Mouse (Mus musculus): ENCODE measurements around the gene Frs2. TPM values are rescaled to one million over a fixed set of nuclear protein-coding genes. Genes with fewer than 3 reads are reported as not detected.
A peak's percentile ranks its signal among the peaks of the same experiment; 100 is the strongest.

Gene Frs2
- polyA plus RNA-seq, 1 experiment from 2014 or later = 21.4 TPM

DNA sequence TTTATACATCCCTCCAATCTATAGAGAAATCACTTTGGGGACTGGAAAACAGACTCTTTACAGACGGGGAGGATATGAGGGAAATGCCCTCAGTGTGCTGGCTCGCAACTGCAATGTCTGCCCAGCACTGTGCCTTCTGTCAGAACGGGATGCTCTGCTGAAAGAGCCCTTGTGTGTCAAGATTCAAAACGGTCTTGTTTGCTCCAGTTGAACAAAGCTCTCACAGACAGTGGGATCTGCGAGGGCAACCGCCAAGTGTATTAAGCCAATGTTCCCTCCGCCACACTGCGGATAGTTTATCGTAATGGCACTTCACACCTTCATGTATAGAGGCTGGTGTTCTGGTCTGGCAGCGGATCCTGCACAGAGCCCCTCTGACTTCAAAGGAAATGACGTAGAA lies 14.3 kb upstream of the Frs2 start:
- Histone ChIP-seq H3K9me3 (no peaks in the 10 kb centered on the region), H3K27me3 (ENCODE audit: insufficient read depth, poor library complexity, severe bottlenecking) (no peaks in the 10 kb centered on the region), H3K36me3 (no peaks in the 10 kb centered on the region), H3K4me1 (replicated peaks) (no peaks in the 10 kb centered on the region), H3K27ac (no peak overlapping the region), H3K4me3 (no peak overlapping the region)
- DNase-seq (ENCODE audit: low spot score) = no peak
- 71% methylated on average over 11 of the region's 11 CpGs for WGBS

- H3K27me3 ChIP-seq (ENCODE audit: insufficient read depth, poor library complexity, severe bottlenecking) = no peaks in the 10 kb centered on the region
- no peaks in the 10 kb centered on the region for H3K4me1 ChIP-seq (replicated peaks)
- H3K27ac ChIP-seq = no peak overlapping the region
- H3K36me3 ChIP-seq = no peaks in the 10 kb centered on the region
- whole genome bisulfite sequencing = 87% methylated on average over 11 of the region's 11 CpGs
- no peak for DNase-seq (ENCODE audit: low spot score)
- H3K9me3 ChIP-seq = no peaks in the 10 kb centered on the region
- no peak overlapping the region for H3K4me3 ChIP-seq
Measured at GRCm38 (mm10) chr10:117160099-117160498, 11.8 kb upstream of the Frs2 start.

GRCm38 (mm10) chr10:117152247-117152646 lies 3.9 kb upstream of the Frs2 start:
- Histone ChIP-seq H3K27me3 (ENCODE audit: insufficient read depth, poor library complexity, severe bottlenecking) (peaks cover 29% of the 10 kb centered on the region), H3K4me3 (no peak overlapping the region), H3K36me3 (no peaks in the 10 kb centered on the region), H3K4me1 (replicated peaks) (peaks cover 44% of the 10 kb centered on the region), H3K9me3 (no peaks in the 10 kb centered on the region), H3K27ac (peak overlapping the region; percentile 67)
- whole genome bisulfite sequencing = 11% methylated on average over 7 of the region's 7 CpGs
- DNase-seq (ENCODE audit: low spot score) = peak; percentile 11

GRCm38 (mm10) chr10:117151676-117152075 lies 3.3 kb upstream of the Frs2 start:
- Histone ChIP-seq H3K36me3 (no peaks in the 10 kb centered on the region), H3K4me3 (no peak overlapping the region), H3K27ac (no peak overlapping the region), H3K9me3 (no peaks in the 10 kb centered on the region), H3K27me3 (ENCODE audit: insufficient read depth, poor library complexity, severe bottlenecking) (peaks cover 29% of the 10 kb centered on the region), H3K4me1 (replicated peaks) (peaks cover 48% of the 10 kb centered on the region)
- no peak for DNase-seq (ENCODE audit: low spot score)
- WGBS = 43% methylated on average over 4 of the region's 4 CpGs

DNA sequence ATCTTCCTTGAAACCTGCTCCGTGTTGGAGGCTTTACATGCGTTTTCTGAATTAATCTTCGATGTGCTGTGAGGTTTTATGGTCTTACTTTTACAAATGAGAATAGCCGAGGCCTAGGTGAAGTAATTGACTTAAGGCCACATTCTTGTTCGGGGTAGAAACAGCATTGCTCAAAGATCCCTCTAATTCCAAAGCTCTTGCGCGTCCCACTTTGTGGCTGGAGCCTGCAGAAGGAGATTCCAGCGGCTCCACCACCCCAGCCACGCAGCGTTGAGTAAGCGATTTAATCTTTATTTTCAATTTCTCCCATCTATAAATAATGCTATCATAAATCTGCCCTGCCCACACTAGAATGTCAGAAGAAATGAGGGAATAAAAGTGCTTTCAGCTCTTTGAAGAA lies 2.9 kb upstream of the Frs2 start:
- Histone ChIP-seq H3K36me3 (no peaks in the 10 kb centered on the region), H3K27me3 (ENCODE audit: insufficient read depth, poor library complexity, severe bottlenecking) (peaks cover 29% of the 10 kb centered on the region), H3K9me3 (no peaks in the 10 kb centered on the region), H3K27ac (no peak overlapping the region), H3K4me3 (no peak overlapping the region), H3K4me1 (replicated peaks) (peaks cover 53% of the 10 kb centered on the region)
- 10% methylated on average over 11 of the region's 11 CpGs for WGBS
- DNase-seq (ENCODE audit: low spot score) = no peak

- H3K27me3 ChIP-seq (ENCODE audit: insufficient read depth, poor library complexity, severe bottlenecking) = peaks cover 29% of the 10 kb centered on the region
- no peak overlapping the region for H3K27ac ChIP-seq
- no peaks in the 10 kb centered on the region for H3K9me3 ChIP-seq
- 0 out of 2 replicates have a peak overlapping the region, but pooled peaks have one; percentile 97 for H3K4me3 ChIP-seq
- peaks cover 56% of the 10 kb centered on the region for H3K4me1 ChIP-seq (replicated peaks)
- H3K36me3 ChIP-seq = no peaks in the 10 kb centered on the region
- WGBS = 13% methylated on average over 10 of the region's 10 CpGs
- peak; percentile 18 for DNase-seq (ENCODE audit: low spot score)
Measured at GRCm38 (mm10) chr10:117150764-117151163, 2.4 kb upstream of the Frs2 start.

DNA sequence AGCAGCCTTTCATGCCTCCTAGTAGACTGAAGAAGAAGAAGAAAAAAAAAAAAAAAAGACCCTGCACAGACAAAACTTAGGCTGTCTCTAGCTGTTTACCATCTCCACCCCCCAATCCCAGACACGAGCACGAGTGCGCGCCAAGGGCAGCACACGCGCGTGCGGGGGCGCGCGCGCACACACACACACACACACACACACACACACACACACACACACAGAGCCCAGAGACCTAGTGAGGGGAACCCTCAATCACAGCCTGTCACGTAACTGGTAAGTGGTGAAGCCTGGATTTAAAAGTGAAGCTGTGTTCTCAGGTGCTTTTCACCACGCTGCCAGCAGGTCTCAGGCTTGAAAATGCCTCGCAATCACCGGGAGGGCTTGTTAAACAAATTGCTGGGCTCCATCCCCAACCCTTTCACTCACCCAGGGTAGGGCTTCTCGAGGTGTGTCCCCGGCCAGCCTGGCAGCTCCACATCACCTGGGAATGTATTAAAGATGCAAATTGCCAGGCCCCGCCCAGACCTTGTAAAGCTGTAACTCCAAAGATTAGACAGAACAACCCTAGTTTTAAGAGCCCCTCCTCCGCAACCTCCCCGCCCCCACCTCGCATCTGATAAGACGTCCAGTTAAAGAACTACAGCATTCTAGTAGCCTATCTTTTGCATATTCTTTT lies 1.7 kb upstream of the Frs2 start:
- Histone ChIP-seq H3K27me3 (ENCODE audit: insufficient read depth, poor library complexity, severe bottlenecking) (peaks cover 29% of the 10 kb centered on the region), H3K9me3 (no peaks in the 10 kb centered on the region), H3K27ac (peak overlapping the region; percentile 64), H3K4me3 (peak overlapping the region; percentile 97), H3K36me3 (no peaks in the 10 kb centered on the region), H3K4me1 (replicated peaks) (peaks cover 61% of the 10 kb centered on the region)
- DNase-seq (ENCODE audit: low spot score) = peak; percentile 39
- under 1% methylated on average over 23 of the region's 23 CpGs for WGBS

- H3K4me1 ChIP-seq (replicated peaks) = peaks cover 61% of the 10 kb centered on the region
- no peak for DNase-seq (ENCODE audit: low spot score)
- no peak overlapping the region for H3K27ac ChIP-seq
- WGBS = 14% methylated on average over 7 of the region's 7 CpGs
- no peaks in the 10 kb centered on the region for H3K36me3 ChIP-seq
- no peaks in the 10 kb centered on the region for H3K9me3 ChIP-seq
- H3K27me3 ChIP-seq (ENCODE audit: insufficient read depth, poor library complexity, severe bottlenecking) = peaks cover 29% of the 10 kb centered on the region
- H3K4me3 ChIP-seq = peak overlapping the region; percentile 97
Measured at GRCm38 (mm10) chr10:117149241-117149640, 907 bp upstream of the Frs2 start.

- DNase-seq (ENCODE audit: low spot score) = peak; percentile 46
- H3K9me3 ChIP-seq = no peaks in the 10 kb centered on the region
- H3K4me3 ChIP-seq = peak overlapping the region; percentile 97
- peak overlapping the region; percentile 97 for H3K27ac ChIP-seq
- WGBS = under 1% methylated on average over 72 of the region's 72 CpGs
- 0 out of 2 replicates have a peak, but pooled peaks cover 3% of the 10 kb centered on the region for H3K36me3 ChIP-seq
- peaks cover 61% of the 10 kb centered on the region for H3K4me1 ChIP-seq (replicated peaks)
- H3K27me3 ChIP-seq (ENCODE audit: insufficient read depth, poor library complexity, severe bottlenecking) = peaks cover 29% of the 10 kb centered on the region
Measured at GRCm38 (mm10) chr10:117147463-117148360, 622 bp downstream of the Frs2 start.

DNA sequence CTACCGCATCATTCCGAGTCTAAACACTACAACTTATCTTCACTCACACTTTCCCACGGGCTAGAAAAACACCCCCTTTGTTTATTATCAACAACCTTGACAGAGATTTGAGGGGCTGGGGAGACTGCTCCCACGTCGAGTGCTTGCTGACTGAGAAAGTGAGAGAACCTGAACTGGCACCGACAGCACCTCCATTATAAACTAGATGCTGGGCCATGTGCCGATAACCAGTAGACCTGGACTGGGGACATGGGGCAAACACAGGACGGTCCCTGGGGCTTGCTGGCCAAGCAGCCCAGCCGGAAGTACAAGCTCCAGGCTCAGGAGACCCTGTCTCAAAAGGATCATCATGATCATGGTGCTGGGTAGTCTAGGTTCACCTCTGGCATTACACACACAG lies 1.9 kb downstream of the Frs2 start:
- Histone ChIP-seq H3K36me3 (0 out of 2 replicates have a peak, but pooled peaks cover 3% of the 10 kb centered on the region), H3K4me1 (replicated peaks) (peaks cover 58% of the 10 kb centered on the region), H3K27ac (no peak overlapping the region), H3K27me3 (ENCODE audit: insufficient read depth, poor library complexity, severe bottlenecking) (peaks cover 21% of the 10 kb centered on the region), H3K9me3 (no peaks in the 10 kb centered on the region), H3K4me3 (peak overlapping the region; percentile 27; the same call in 1 of the 2 replicates)
- whole genome bisulfite sequencing = 64% methylated on average over 9 of the region's 9 CpGs
- DNase-seq (ENCODE audit: low spot score) = no peak

DNA sequence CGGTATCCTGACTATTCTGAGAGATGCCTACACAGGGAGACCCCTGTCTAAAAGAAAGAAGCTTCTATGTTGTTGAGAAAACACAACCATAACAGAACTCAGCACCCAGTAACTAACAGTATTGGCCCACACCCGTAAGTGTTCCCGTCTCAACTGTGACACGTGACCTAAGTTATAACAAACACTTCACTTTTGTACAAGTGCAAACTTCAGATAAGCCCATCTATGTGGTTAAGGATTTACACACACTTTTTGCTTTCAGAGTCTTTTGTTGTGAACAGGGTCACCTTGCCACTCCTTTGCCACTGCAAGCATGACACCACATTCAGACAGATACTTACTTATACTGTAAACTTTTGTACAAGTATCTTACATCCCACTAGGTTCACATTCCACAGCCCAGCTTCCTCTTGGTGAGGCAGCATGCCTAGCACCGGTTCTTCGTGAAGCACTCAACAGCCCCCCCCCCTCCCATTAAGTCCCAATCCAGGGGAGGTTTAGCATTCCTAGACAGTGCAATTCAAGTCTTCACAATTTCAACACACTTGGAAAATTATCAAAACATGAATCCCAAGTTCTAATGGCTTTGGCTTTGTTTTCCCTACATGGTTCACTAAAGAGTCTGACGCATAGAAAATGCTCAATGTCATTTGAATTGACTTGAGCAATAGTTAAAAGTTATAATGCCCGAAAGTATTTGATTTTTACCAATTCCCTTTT lies 2.6 kb downstream of the Frs2 start:
- H3K4me3 ChIP-seq = no peak overlapping the region
- H3K27me3 ChIP-seq (ENCODE audit: insufficient read depth, poor library complexity, severe bottlenecking) = peaks cover 16% of the 10 kb centered on the region
- H3K36me3 ChIP-seq = 0 out of 2 replicates have a peak, but pooled peaks cover 3% of the 10 kb centered on the region
- H3K9me3 ChIP-seq = no peaks in the 10 kb centered on the region
- H3K4me1 ChIP-seq (replicated peaks) = peaks cover 53% of the 10 kb centered on the region
- DNase-seq (ENCODE audit: low spot score) = no peak
- no peak overlapping the region for H3K27ac ChIP-seq
- 90% methylated on average over 8 of the region's 8 CpGs for WGBS

GRCm38 (mm10) chr10:117144628-117145027 lies 3.7 kb downstream of the Frs2 start:
- Histone ChIP-seq H3K4me1 (replicated peaks) (peaks cover 45% of the 10 kb centered on the region), H3K27me3 (ENCODE audit: insufficient read depth, poor library complexity, severe bottlenecking) (peaks cover 7% of the 10 kb centered on the region), H3K9me3 (no peaks in the 10 kb centered on the region), H3K4me3 (no peak overlapping the region), H3K36me3 (0 out of 2 replicates have a peak, but pooled peaks cover 3% of the 10 kb centered on the region), H3K27ac (no peak overlapping the region)
- no peak for DNase-seq (ENCODE audit: low spot score)
- WGBS = 85% methylated on average over 6 of the region's 6 CpGs
